Mouse (Mus musculus): ENCODE results near the gene Ceacam1.

DNA sequence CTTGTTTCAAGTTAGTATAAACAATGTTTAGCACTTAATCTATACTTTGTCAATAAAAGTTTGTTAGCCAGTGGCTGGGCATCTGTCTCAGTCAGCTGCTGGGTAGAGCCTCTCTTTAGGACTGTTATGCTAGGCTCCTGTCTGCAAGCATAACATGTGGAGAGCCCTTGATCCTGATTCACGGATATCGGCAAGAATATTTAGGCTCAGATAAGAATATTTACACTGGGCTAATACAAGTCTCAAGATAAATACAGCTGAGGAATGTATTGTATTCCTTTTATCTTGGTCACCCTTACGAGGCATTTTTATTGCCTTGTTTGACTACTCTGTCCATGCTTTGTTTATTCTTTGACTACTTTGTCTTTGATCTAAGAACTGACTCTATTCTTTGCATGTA is 32.5 kb upstream of the Ceacam1 start:
- TF ChIP-seq POLR2A (IDR thresholded peaks at IDR 0.05; ENCODE audit: insufficient read depth, low read depth, low read length) (no peak), CTCF (IDR thresholded peaks at IDR 0.05; ENCODE audit: insufficient read depth, low read depth, low read length) (no peak)
